ENCODE assay signal across 8 mouse cellular contexts in genomic region chr4:46138287-46139222, GRCm38 (mm10). TPM values are rescaled to one million over a fixed set of nuclear protein-coding genes. Genes with fewer than 3 reads are reported as not detected.
DNase-seq lines count a peak whose midpoint lies in the region; ATAC-seq and TF ChIP-seq lines count a peak whose summit lies in the region.

Ncbp1 (plus strand) TSS chr4:46138613.
Tstd2 (minus strand) TSS chr4:46138694.

- peak within 1 kb of the TSS; percentile 98 for H3K4me3 ChIP-seq in heart, embryonic 12.5 days
- peak within 1 kb of the TSS; percentile 85 for H3K4me3 ChIP-seq in kidney, postnatal 0 days (replicated peaks; ENCODE audit: low read depth, low read length)
- H3K4me3 ChIP-seq in liver, embryonic 11.5 days (ENCODE audit: low read depth, low read length), result peak within 1 kb of the TSS; percentile 88
- peak within 1 kb of the TSS; percentile 79 for H3K4me3 ChIP-seq in stomach, embryonic 14.5 days (ENCODE audit: low read depth, low read length)

- ATAC-seq in erythroid progenitor cell, adult 5-6 weeks (replicated peaks; ENCODE audit: low FRiP score, poor library complexity, severe bottlenecking), result peak; percentile 90
- ATAC-seq in heart, embryonic 12.5 days (ENCODE audit: insufficient number of reproducible peaks, low FRiP score), result peak; percentile 91
- peak; percentile 88 for ATAC-seq in kidney, postnatal 0 days (replicated peaks; ENCODE audit: low FRiP score, low read depth)
- peak; percentile 84 for ATAC-seq in liver, embryonic 11.5 days (replicated peaks; ENCODE audit: low FRiP score)
- peak; percentile 87 for ATAC-seq in stomach, embryonic 14.5 days (ENCODE audit: insufficient number of reproducible peaks, insufficient read depth, low FRiP score, low read depth)

- no peak for TF ChIP-seq CTCF in kidney, postnatal 0 days (IDR thresholded peaks at IDR 0.05; ENCODE audit: low read depth)

- H3K4me2 ChIP-seq in heart, embryonic 12.5 days, result peak within 1 kb of the TSS; percentile 95
- H3K4me2 ChIP-seq in kidney, postnatal 0 days (ENCODE audit: low read length), result peak within 1 kb of the TSS; percentile 77
- peak within 1 kb of the TSS; percentile 78 for H3K4me2 ChIP-seq in liver, embryonic 11.5 days
- H3K4me2 ChIP-seq in stomach, embryonic 14.5 days (replicated peaks; ENCODE audit: low read depth, low read length), result peak within 1 kb of the TSS; percentile 70

- DNase-seq in CD4-positive helper T cell, adult 2 months (ENCODE audit: low read depth, low spot score), result peak; percentile 96
- peak; percentile 81 for DNase-seq in brain, embryonic 18.5 days (ENCODE audit: low read depth, low spot score)
- DNase-seq in kidney, postnatal 0 days (ENCODE audit: low spot score), result peak; percentile 95
- peak; percentile 95 for DNase-seq in liver, embryonic 11.5 days (ENCODE audit: low spot score)
- peak; percentile 97 for DNase-seq in naive thymus-derived CD4-positive, alpha-beta T cell, adult 2 months (ENCODE audit: low read depth)

- peak within 1 kb of the TSS; percentile 100 for H3K27ac ChIP-seq in heart, embryonic 12.5 days (ENCODE audit: poor library complexity, severe bottlenecking)
- peak within 1 kb of the TSS; percentile 99 for H3K27ac ChIP-seq in kidney, postnatal 0 days
- peak within 1 kb of the TSS; percentile 93 for H3K27ac ChIP-seq in liver, embryonic 11.5 days (ENCODE audit: low read depth, low read length)
- peak within 1 kb of the TSS; percentile 99 for H3K27ac ChIP-seq in stomach, embryonic 14.5 days (ENCODE audit: low read length)

- WGBS in heart, embryonic 12.5 days, result under 1% methylated on average over 89 of the region's 90 CpGs
- under 1% methylated on average over 90 of the region's 90 CpGs for WGBS in kidney, postnatal 0 days
- under 1% methylated on average over 89 of the region's 90 CpGs for WGBS in liver, embryonic 11.5 days
- WGBS in stomach, embryonic 14.5 days, result under 1% methylated on average over 82 of the region's 90 CpGs

- peaks cover 16% of the 10 kb centered on the region for H3K36me3 ChIP-seq in heart, embryonic 12.5 days
- 0 out of 2 replicates have a peak, but pooled peaks cover 5% of the 10 kb centered on the region for H3K36me3 ChIP-seq in kidney, postnatal 0 days (ENCODE audit: insufficient read depth, low read length)
- peaks cover 7% of the 10 kb centered on the region; the same call in 1 of the 2 replicates for H3K36me3 ChIP-seq in liver, embryonic 11.5 days (ENCODE audit: control insufficient read depth, insufficient read depth, low read length)
- peaks cover 7% of the 10 kb centered on the region; the same call in 1 of the 2 replicates for H3K36me3 ChIP-seq in stomach, embryonic 14.5 days (ENCODE audit: control insufficient read depth, insufficient read depth, low read length)

- H3K9me3 ChIP-seq in heart, embryonic 12.5 days (replicated peaks), result no peaks in the 10 kb centered on the region
- H3K9me3 ChIP-seq in kidney, postnatal 0 days (replicated peaks; ENCODE audit: low read length), result no peaks in the 10 kb centered on the region
- no peaks in the 10 kb centered on the region for H3K9me3 ChIP-seq in liver, embryonic 11.5 days (ENCODE audit: control insufficient read depth, low read length)
- H3K9me3 ChIP-seq in stomach, embryonic 14.5 days (ENCODE audit: control insufficient read depth, low read depth, low read length), result no peaks in the 10 kb centered on the region

- H3K9ac ChIP-seq in heart, embryonic 12.5 days, result peak within 1 kb of the TSS; percentile 97
- H3K9ac ChIP-seq in kidney, postnatal 0 days (ENCODE audit: low read depth, low read length), result peak within 1 kb of the TSS; percentile 82
- peak within 1 kb of the TSS; percentile 88 for H3K9ac ChIP-seq in liver, embryonic 11.5 days (ENCODE audit: low read depth, low read length)
- peak within 1 kb of the TSS; percentile 82 for H3K9ac ChIP-seq in stomach, embryonic 14.5 days (replicated peaks; ENCODE audit: low read depth, low read length)

- no peaks in the 10 kb centered on the region for H3K27me3 ChIP-seq in heart, embryonic 12.5 days (replicated peaks)
- no peaks in the 10 kb centered on the region for H3K27me3 ChIP-seq in kidney, postnatal 0 days (ENCODE audit: insufficient read depth, low read length)
- no peaks in the 10 kb centered on the region for H3K27me3 ChIP-seq in liver, embryonic 11.5 days (replicated peaks; ENCODE audit: control insufficient read depth, insufficient read depth, low read length)
- H3K27me3 ChIP-seq in stomach, embryonic 14.5 days (ENCODE audit: control insufficient read depth, insufficient read depth, low read length), result no peaks in the 10 kb centered on the region

- H3K4me1 ChIP-seq in heart, embryonic 12.5 days (replicated peaks), result peaks cover 22% of the 10 kb centered on the region
- H3K4me1 ChIP-seq in kidney, postnatal 0 days (replicated peaks; ENCODE audit: insufficient read depth, low read length), result peaks cover 16% of the 10 kb centered on the region
- H3K4me1 ChIP-seq in liver, embryonic 11.5 days (replicated peaks; ENCODE audit: control insufficient read depth, insufficient read depth, low read length), result peaks cover 17% of the 10 kb centered on the region
- H3K4me1 ChIP-seq in stomach, embryonic 14.5 days (ENCODE audit: control insufficient read depth, insufficient read depth, low read length), result peaks cover 18% of the 10 kb centered on the region

RNA-seq across cellular contexts. Expression of gene Ncbp1, which starts in this region (rescaled TPM):
- total RNA-seq in erythroid progenitor cell, adult 5-6 weeks (2015; ENCODE audit: low replicate concordance), result 46.9 and 65.2 TPM in 2 replicates
- 55.1 and 78.8 TPM in 2 replicates for total RNA-seq in erythroid progenitor cell, adult 5-6 weeks (2017; ENCODE audit: low replicate concordance)
- 54.4 and 55.5 TPM in 2 replicates for polyA plus RNA-seq in heart, embryonic 12.5 days (2016; fragmentation: Nextera tagmentation; extraction: Ambion mirVana)
- polyA plus RNA-seq in kidney, postnatal 0 days (2015; fragmentation: Nextera tagmentation; extraction: Ambion mirVana), result 48.2 and 53.9 TPM in 2 replicates
- 97.9 and 110 TPM in 2 replicates for polyA plus RNA-seq in liver, embryonic 11.5 days (2014; fragmentation: Nextera tagmentation; extraction: Ambion mirVana)
- polyA plus RNA-seq in stomach, embryonic 14.5 days (2014; fragmentation: Nextera tagmentation; extraction: Ambion mirVana), result 64.6 and 64.9 TPM in 2 replicates

RNA-seq across cellular contexts. Expression of gene Tstd2, which starts in this region (rescaled TPM):
- total RNA-seq in erythroid progenitor cell, adult 5-6 weeks (2015; ENCODE audit: low replicate concordance), result 2.9 and 8.4 TPM in 2 replicates
- 9.6 and 22.8 TPM in 2 replicates for total RNA-seq in erythroid progenitor cell, adult 5-6 weeks (2017; ENCODE audit: low replicate concordance)
- polyA plus RNA-seq in heart, embryonic 12.5 days (2016; fragmentation: Nextera tagmentation; extraction: Ambion mirVana), result 34.2 and 34.9 TPM in 2 replicates
- polyA plus RNA-seq in kidney, postnatal 0 days (2015; fragmentation: Nextera tagmentation; extraction: Ambion mirVana), result 23.5 and 25.7 TPM in 2 replicates
- polyA plus RNA-seq in liver, embryonic 11.5 days (2014; fragmentation: Nextera tagmentation; extraction: Ambion mirVana), result 30.8 TPM in 2 replicates
- 31.2 and 33.4 TPM in 2 replicates for polyA plus RNA-seq in stomach, embryonic 14.5 days (2014; fragmentation: Nextera tagmentation; extraction: Ambion mirVana)

Comparison
In these comparisons a context has a peak if more than half of its experiments do, and no peak if none do; other contexts are left out.
1. Peak in every context shown above with its lines: DNase-seq, ATAC-seq, H3K4me3 ChIP-seq and H3K27ac ChIP-seq.